Mouse (Mus musculus) CD4-positive, CD25-positive, alpha-beta regulatory T cell, adult 2 months (primary cell): ENCODE measurements around the gene Epop.

Experiments used
- DNase-seq: peaks from one replicate; pipeline ENCODE4 v3.0.0-alpha.2; 2012; ENCODE audit warnings: low read depth, low spot score

Gene Epop

GRCm38 (mm10) chr11:97628568-97629518 lies 659 bp downstream of the Epop start:
- DNase-seq, result peak; percentile 53

GRCm38 (mm10) chr11:97628303-97628567 lies 1.3 kb downstream of the Epop start:
- no peak for DNase-seq

GRCm38 (mm10) chr11:97627556-97628302 lies 1.8 kb downstream of the Epop start:
- DNase-seq, result no peak

- DNase-seq, result no peak
Observed at GRCm38 (mm10) chr11:97626850-97627249, 2.7 kb downstream of the Epop start.

- DNase-seq, result no peak
Observed at GRCm38 (mm10) chr11:97626431-97626830, 3.1 kb downstream of the Epop start.

- no peak for DNase-seq
Observed at GRCm38 (mm10) chr11:97625551-97625950, 4.0 kb downstream of the Epop start.

- no peak for DNase-seq
Observed at GRCm38 (mm10) chr11:97623166-97623565, 6.3 kb downstream of the Epop start.

- DNase-seq, result peak; percentile 80
Observed at GRCm38 (mm10) chr11:97622440-97622839, 7.1 kb downstream of the Epop start.

GRCm38 (mm10) chr11:97619391-97619795 lies 10.1 kb downstream of the Epop start:
- DNase-seq, result peak; percentile 23

- DNase-seq, result no peak
Observed at GRCm38 (mm10) chr11:97618368-97618767, 11.1 kb downstream of the Epop start.

- no peak for DNase-seq
Observed at GRCm38 (mm10) chr11:97615276-97615675, 14.2 kb downstream of the Epop start.

- no peak for DNase-seq
Observed at GRCm38 (mm10) chr11:97611076-97611475, 18.4 kb downstream of the Epop start.

- DNase-seq, result no peak
Observed at GRCm38 (mm10) chr11:97609743-97610142, 19.8 kb downstream of the Epop start.

- DNase-seq, result no peak
Observed at GRCm38 (mm10) chr11:97608933-97609332, 20.6 kb downstream of the Epop start.

- DNase-seq, result no peak
Observed at GRCm38 (mm10) chr11:97607056-97607725, 22.3 kb downstream of the Epop start.

GRCm38 (mm10) chr11:97603891-97604290 lies 25.6 kb downstream of the Epop start:
- DNase-seq, result peak; percentile 20

- DNase-seq, result no peak
Observed at GRCm38 (mm10) chr11:97602223-97602622, 27.3 kb downstream of the Epop start.

- DNase-seq, result no peak
Observed at GRCm38 (mm10) chr11:97599104-97599503, 30.4 kb downstream of the Epop start.

GRCm38 (mm10) chr11:97597945-97598691 lies 31.4 kb downstream of the Epop start:
- DNase-seq, result no peak

- no peak for DNase-seq
Observed at GRCm38 (mm10) chr11:97594136-97594535, 35.4 kb downstream of the Epop start.

GRCm38 (mm10) chr11:97591910-97592309 lies 37.6 kb downstream of the Epop start:
- DNase-seq, result no peak
